Mouse (Mus musculus) frontal cortex, postnatal 10 days (tissue): ENCODE measurements at regions not wholly inside any gene's neighbourhood (a gene's known extent, or its start where the extent isn't known, plus 50 kb on each side); places are given as distances from the start of the nearest gene placed in this dataset.

Source experiments
- DNase-seq, 2 experiments: peaks; one replicate each; pipeline ENCODE4 v3.0.0; 2022; ENCODE audit warnings: low spot score in 2 of 2, mixed read lengths in 1 of 2

DNA sequence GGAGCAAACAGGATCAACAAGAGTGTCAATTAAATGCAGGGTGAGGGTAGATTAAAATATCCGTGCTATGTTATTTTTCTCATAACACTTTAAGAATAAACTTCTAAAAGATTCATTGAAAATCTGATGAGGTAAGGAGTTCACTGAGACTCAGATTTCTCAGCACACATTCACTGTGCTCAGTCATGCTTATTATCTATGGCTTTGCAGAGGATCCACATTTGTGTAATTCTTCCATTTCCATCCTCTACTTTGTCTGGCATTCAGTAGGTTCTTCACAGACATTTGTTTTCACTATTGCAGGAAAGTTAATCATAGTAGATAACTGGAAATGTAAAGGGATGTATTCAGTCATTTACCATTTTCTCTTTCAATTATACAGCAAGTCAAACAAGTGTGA, 131.8 kb downstream of the Gm9733 start:
- no peak for DNase-seq

DNA sequence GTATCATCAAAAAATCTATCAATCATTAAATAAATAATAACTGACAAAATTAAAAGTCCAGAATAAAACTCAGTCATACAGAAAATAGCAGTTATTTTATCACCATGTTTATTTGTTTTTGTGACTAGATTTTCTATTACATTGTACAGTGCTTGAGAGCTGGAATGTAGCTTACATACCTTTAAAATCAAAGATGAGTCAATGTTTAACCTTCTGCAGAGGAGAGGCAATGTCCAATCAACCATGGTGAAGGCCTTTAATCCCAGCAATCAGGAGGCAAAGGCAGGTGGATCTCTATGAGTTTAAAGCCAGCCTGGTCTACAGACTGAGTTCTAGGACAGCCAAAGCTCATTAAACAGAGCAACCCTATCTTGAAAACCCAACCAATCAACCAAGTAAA, 131.1 kb downstream of the Gm9733 start:
- DNase-seq: no peak

DNA sequence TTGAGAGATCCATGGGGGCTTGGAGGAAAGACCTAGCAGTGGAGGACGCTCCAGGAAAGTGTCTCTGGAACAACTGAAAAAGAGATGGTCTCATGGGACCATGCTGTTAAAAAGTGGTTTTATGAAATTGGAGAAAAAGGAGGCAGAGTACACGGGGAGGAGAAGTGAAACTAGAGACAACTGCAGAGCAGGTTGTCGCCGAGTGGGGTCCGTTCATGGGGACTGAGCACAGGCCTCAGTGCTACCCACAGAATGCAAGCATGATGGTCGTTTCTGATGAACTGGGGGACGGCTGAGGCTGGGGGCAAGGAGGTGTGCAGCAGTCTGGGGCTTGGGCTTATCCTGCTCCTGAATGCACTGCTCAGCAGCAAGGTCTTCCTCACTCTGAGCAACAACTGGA, 129.3 kb downstream of the Gm9733 start:
- no peak for DNase-seq

DNA sequence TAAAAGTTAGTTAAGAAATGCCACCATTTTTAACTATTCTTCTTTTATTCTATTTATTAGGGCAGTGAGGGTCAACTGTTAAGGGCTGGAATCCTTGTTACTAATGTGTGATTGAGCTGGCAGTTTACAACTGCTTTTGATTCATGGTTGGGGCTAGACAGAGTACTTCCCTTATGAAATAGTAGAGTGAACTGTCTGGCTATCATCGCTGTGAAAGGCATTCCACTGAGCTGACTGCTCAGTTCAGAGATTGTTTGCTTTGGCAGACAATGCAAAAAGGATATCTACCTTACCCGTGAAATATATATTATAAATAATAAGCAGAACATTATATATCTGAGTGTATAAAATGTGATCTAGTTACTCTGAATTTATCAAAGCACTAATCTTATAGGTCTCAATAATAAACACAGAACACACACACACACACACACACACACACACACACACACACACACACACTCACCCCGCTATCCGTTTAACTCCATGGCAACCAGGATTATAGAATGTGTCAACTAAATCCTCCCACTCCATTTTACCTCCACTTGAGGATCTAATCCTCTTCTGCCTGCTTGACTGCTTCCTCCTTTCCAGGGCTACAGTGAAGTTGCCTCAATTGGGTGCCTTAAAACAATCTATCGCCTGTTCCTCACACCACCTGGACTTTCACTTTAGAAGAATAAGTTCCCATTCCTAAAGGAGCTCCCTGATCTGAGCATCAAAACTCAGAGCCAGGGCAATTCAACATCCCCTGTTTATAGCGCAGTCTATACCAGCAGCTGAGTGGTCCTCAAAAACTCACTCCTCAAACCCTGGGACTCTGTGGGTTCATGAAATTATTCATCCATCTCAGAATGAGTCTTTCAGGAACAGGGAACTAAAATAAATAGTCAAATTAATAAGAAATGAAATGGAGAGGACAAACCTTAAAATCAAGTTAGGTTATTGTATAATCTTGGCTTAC, 126.6 kb downstream of the Gm9733 start:
- DNase-seq: no peak

DNA sequence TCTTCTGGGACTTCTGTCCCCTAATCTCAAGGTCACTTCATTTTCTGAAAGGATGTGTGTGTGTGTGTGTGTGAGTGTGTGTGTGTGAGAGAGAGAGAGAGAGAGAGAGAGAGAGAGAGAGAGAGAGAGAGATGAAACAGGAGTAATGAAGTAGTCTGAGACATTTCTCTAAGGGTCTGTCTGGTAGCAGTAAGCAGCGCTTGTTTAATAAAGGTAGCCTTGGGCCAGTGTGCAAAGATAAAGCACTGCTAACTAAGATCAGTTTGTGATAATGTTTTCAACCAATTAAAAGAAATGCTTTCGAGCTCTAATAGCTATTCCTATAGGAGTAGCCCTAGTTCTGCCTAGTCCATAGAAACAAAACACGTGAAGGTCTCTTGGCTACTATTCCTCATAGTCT, 119.7 kb downstream of the Gm9733 start:
- no peak for DNase-seq

DNA sequence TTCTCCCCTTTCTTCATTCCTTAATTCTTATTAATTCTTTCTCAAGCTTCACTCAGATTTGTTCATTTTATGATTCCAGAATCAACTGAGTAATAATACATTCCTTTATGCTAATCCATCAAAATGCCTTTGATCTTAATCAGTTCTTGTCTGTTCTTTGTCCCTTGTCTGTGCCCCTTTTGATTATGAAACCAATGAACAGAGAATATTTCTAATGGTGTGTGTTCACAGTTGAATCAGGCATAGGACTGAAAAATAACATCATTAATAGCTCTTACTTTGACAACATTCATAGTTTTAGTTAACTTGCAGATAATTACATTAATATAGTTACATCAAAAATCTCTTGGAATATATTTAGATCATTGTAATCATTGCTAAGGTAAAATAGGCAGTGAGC, 114.5 kb downstream of the Gm9733 start:
- no peak for DNase-seq

DNA sequence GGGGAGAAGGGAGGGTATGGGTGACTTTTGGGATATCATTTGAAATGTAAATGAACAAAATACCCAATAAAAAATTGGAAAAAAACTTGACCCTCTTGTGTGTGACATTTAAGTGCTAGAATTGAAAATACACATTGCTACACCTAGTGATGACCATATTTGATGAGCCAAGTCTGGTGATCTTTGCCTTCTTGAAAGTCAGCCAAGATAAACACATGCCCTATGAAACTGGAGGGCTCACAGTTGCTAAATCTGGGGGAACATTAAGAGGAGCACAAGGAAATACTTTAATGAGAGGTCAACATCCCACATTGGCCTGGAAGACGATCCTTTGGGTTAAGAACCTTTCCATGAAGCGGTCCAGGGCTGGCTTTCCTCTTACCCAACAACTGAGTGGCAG, 112.8 kb downstream of the Gm9733 start:
- no peak for DNase-seq

DNA sequence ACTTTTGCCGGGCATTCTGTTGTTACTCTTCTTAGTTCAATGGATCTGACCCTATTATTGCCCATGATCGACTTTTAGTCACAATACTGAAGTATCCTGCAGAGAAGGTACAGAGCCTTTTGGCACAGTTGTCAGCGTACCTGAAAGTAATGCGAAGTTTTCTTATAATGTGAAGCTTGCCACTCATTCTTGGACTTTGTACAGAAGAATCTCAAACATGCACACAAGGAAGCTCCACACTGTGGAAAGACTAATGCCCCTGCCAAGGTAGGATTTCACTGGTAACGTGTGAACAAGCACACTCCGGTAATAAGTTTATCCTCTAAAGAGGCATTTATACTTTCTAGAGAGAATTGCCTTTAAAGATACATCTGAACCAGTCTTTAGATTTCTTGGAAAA, 108.8 kb downstream of the Gm9733 start:
- DNase-seq: no peak

DNA sequence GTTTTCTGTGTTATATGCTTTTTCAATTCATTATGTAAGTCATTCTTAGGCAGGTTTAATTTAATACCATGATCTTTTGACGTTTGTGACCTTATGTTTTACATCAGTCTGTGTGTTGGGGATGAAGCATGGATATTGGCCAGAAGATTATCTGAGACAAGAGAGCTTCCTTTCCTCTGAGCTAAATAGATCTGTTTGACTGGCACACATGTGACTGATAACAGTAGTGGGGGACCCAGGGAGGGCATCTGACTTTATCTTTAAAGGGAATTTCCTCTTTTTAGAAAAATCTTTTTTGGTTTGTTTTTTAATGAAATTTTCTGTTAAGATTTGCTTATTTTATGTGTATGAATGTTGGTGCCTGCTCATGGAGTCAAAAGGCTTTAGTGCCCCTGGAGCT, 107.7 kb downstream of the Gm9733 start:
- DNase-seq: no peak

DNA sequence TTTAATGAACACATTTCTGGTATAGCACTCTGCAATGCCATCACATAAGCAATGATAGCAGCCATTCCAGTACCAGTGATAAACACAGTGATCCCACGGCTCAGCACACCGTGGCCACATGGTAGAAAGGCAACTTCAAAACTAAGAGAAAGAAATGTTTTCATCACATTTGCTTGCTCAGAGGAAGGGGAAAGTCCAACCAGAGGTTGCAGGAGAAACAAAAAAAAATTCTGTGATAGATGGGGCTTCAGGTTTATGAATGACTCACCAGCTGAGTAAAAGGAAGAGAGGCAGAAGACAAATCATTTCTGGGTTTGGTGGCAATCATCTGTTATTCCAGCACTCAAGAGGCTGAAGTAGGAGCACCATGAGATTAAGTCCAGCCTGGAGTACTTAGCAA, 103.5 kb downstream of the Gm9733 start:
- DNase-seq: no peak

DNA sequence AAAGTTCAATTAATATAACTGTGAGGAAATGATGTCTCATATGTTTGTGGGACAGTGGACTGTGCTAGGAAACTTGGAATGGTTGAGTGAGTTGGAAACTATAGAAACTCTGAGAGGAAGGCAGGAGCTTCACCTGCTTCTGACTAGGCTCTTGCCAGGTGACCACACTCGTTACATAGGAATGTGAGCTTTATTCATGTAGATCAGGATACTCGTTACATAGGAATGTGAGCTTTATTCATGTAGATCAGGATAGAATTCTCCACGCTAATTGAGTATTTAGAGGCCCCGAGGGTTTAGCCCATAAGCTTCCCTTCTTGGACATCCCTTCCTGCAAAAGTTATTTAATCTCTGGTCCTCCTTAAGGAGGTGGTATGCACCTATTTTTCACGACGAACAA, 101.9 kb downstream of the Gm9733 start:
- no peak for DNase-seq

DNA sequence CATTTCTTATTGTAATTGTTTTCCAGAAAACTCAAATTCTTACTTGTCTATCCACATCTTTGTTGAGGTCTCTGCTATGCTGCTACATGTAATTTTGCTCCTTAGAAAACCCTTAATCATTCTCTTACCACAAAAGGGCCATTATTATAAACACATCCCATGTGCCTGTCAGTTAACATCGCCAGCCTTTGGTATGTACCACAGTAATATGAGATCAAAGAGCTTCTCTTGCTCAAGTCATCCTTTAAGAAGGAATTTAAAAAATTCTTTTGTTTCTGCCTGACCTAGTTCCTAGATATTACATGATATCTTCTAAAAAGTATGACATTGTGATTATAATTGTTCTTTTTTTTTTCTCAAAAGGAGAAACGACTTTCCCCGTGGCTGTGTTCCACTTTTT, 100.7 kb downstream of the Gm9733 start:
- no peak for DNase-seq

DNA sequence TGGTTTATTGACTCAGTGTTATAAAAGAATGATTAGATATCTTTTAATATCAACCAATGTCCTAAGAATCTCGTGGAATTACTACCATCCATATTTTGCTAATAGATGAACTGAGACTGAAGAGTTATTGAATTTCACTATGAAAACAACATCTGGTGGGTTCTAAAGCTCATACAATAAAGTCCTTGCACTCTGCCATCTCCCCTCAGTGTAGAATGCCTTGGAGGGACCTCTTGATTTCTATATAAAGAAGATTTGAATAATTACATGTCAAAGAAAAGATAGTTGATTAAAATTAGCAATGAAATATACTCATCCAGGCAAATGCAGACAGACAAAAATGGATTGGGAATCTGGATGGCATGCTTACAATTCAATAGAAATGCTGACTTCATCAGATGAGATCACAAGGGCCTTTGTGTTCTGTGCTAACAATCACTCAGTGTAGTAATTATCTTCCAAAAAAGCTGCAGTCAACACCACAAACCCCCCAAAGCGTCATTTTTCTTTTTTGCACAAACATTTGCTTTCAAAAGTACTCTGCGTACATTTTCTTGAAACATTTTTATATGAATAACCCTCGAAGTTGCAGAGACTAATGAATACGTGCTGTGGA, 94.2 kb downstream of the Gm9733 start:
- DNase-seq: no peak

DNA sequence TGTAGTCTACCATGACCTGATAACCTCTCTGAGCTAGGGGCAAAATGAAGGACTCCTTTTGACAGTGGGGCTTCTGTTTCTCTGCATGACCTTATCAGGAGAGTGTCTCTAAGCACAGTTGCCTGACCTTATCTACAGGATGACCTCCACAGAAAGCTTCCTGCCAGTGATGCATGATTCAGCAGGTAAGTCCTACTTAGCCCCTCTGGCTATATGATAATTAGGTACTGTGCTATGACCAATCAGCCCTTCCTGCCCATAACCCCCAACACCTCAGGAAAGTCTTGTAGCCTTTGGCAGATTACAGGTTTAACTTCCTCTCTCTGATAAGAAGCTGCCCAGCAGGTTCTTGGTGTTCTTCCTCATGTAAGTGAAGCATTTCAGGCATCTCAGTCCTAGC, 89.7 kb downstream of the Gm9733 start:
- no peak for DNase-seq

DNA sequence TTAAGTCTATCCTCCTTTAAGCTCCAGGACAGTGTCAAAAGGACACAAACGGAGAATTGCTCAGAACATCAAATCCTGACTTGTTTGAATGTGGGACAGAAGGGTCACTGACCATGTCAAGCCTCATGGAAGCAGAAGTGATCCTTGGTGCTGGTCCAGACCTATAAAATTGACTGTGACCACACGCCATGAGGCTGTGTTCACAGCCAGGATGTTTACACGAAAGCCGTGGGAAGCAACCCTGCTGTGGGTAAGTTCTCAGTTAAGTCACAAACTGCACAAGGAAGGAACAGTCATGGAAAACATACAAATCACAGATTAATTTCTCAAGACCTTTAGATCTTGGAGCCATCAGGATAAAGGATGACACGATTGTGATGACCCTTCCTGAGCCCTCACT, 88.5 kb downstream of the Gm9733 start:
- DNase-seq: no peak

DNA sequence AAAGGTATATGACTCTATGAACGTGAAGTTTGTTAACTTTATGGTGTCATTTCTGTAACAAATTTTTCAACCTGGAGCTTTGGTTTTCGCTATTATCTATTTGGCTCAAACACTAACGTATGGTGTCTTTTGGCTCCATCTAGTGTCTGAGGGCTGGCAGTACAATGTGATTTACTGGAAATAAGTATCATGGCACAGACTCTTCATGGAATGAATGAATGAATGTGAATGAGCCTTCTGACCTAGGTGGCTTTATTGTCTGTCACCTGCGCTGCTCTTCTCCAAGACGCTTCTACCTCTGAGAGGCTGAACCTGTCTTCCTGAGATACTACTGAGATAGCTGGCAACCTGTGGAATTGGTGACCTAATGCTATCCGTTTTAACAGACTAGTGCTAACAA, 87.1 kb downstream of the Gm9733 start:
- peak in 1 of 2 experiments; percentile 16 for DNase-seq
